Mouse (Mus musculus): ENCODE data around the gene Ormdl3.
A peak's percentile ranks its signal among the peaks of the same experiment; 100 is the strongest.

The Ormdl3 gene

GRCm38 (mm10) chr11:98587684-98588546, 747 bp upstream of the Ormdl3 start:
- peak; percentile 37 for DNase-seq

DNA sequence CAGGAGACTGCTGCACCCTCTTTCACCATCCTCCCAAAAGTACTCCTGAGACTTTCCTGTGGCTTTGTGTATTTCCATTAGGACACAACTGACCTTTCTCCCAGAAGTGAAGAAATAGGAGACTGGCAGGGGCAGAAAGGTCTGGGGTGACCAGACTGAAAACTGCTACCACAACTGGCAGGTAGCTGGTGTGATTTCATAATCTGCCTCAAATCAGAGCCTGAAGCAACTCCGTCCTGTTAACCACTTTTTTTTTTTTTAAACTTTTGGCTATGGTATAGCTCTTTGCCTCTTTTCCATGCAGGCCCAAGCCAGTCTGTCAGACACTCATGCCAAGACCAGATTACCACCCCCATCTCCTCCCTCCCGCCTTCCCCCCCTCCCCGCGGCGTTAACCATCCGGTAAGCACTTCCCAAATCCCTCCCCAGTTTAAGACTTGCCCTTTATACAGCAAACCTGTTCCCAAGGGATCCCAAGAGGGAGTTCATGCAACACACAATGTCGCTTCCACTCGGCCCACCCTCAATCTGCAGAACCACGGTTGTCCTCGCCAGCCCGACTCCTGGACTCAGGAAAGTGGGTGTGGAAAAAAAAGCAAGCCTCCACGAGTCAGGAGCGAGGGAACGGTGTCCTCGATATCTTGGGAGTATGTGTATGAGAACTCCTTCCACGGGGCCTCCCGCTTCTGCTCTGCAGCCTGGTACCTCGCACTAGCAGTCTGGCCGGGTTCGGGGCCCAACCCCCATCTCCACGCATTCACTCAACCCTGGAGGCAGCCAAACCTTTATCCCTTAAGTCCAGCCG, 879 bp downstream of the Ormdl3 start:
- DNase-seq = no peak

- no peak for DNase-seq
These were observed 2.5 kb downstream of the Ormdl3 start for GRCm38 (mm10) chr11:98584629-98585177.

GRCm38 (mm10) chr11:98584146-98584545, 3.0 kb downstream of the Ormdl3 start:
- DNase-seq = no peak

DNA sequence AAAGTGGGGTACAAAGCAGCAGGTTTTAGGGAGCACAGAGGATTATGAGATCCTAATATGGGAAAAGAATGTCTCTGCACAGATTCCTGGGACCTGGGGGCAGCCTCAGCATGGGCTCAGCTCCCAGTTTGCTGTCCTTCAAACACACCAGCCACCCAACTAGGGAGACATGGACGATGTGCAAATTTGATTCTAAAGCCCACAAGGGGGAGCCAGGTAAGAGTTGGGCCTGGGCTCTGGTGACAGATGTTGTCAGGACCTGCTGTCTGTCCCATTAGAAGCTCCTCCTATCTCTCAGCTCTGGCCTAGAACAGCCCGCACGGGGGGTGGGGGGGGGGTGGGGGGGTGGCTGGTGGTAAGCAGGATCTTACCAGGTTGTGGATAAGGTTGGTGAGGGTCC, 3.6 kb downstream of the Ormdl3 start:
- no peak for DNase-seq

DNA sequence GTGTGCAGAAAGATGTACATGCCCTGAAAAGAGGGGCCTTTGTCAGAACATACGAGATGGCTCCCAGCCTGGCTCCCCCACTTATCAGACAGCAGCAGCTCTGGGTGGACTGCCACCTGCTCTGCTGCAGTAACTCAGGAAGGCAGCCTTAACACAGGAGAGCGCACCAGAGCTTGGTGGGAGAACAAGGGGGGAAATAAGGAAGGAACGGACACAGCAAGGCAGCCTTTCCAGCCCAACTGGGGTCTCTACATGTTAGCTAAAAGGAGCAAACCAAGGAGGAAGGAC, 4.0 kb downstream of the Ormdl3 start:
- DNase-seq = no peak

- DNase-seq = no peak
These were observed 4.5 kb downstream of the Ormdl3 start for GRCm38 (mm10) chr11:98582551-98583264.

DNA sequence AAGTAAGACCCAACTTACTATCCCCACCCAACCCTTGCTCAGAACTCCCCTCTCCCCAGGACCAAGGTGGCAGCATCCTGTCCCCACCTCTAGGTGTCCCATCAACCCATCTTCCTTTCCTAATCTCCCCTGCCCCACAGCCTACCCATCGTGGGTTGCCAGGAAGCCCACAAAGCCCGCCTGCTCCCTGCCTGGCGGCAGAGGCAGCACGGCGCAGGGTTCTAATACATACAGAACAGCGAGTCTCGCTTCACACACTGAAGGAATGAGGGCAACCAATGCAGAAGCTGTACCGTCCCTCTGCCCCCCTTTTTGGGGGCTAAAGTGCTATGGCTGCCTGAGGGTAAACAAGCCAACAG, 5.2 kb downstream of the Ormdl3 start:
- no peak for DNase-seq

GRCm38 (mm10) chr11:98581286-98582029, 5.7 kb downstream of the Ormdl3 start:
- DNase-seq = no peak

GRCm38 (mm10) chr11:98580301-98581121, 6.7 kb downstream of the Ormdl3 start:
- no peak for DNase-seq

- DNase-seq = no peak
These were observed 9.4 kb downstream of the Ormdl3 start for GRCm38 (mm10) chr11:98577776-98578175.

GRCm38 (mm10) chr11:98569461-98569860, 17.7 kb downstream of the Ormdl3 start:
- no peak for DNase-seq

GRCm38 (mm10) chr11:98568326-98568725, 18.8 kb downstream of the Ormdl3 start:
- DNase-seq = no peak

- no peak for DNase-seq
These were observed 23.2 kb downstream of the Ormdl3 start for GRCm38 (mm10) chr11:98563921-98564414.

GRCm38 (mm10) chr11:98563025-98563424, 24.1 kb downstream of the Ormdl3 start:
- no peak for DNase-seq

GRCm38 (mm10) chr11:98560942-98561341, 26.2 kb downstream of the Ormdl3 start:
- DNase-seq = no peak

DNA sequence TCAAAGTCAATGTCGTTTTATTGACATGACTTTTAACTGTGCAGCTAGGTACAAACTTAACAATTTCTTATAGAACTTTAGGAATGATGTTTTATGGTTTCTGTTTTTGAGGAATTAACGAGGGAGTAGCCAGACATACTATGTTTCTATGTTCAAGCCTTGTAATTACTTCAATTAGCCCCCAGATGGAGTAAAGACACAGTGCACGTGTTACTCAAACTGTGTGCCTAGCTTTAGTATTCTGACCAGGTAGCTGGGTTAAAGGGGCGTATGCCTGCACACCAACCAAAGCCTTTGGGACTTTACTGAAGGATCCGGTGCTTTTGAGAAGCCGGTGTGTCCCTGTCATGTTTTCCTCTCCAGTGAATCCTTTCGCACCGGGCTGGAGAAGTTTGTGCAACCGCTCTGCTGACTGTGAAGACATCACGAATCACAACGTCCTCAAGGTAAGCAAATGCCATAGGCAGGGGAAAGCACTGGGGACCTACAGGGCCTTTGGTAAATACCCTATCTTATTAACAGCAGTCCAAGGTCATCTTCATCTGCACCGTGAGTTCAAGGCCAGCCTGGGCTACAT, 32.0 kb downstream of the Ormdl3 start:
- no peak for DNase-seq

DNA sequence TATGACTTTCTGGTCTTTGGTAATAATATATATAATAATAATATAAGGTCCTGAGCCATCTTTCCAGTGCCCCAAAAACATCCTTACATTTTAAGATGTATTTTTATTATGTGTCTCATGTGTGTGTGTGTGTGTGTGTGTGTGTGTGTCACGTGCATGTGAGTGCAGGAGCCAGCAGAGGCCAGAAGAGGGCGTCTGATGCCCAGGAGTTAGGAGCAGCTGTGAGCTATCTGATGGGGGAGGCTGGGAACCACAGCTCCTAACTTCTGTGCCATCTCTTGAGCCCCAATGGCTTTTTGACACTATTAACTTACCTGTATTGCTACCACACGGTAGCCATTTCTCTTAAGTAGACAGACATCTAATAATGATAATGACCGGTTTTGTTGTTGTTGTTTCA, 33.2 kb downstream of the Ormdl3 start:
- no peak for DNase-seq

DNA sequence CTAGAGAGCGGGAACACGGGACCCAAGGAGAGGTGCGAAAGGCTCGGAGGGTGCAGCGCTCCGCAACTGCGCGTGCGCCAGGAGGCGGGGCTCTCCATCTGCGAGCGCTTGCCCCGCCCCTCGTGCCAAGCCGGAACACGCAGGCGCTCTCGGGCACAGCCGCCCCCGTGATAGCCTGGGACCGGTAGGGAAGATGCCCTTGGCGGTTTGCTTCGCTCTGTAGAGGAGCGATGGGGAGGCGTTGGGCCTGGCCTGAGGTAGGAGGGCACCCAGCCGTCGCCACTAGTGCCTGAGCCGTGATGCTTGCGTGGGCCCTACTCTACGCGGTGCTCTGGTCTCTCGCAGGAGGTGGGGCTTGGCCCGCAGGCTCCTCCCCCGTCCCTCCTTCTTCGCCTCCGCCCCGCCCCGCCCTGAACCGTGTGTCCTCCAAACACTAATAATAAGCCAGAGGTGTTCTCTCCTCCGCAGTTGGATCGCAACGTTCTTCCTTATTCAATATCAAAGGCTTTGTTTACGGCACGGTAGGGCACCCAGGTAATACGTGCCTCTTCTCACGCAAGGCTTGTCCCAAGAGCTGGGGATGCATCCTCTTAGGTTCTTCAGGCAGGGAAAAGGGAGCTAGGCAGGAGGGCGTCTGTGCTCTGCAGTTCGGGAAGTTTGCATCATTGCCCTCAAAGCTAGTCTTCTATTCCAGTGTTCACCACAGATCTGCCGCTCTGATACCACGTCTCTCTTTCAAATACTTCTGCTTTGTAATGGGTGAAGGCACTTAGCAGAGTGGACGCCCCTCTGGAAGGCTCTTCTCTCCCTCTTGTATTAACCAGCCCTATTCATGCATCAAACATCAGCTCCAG, 36.0 kb downstream of the Ormdl3 start, which contains the start of gene Zpbp2:
Gene Zpbp2 (plus strand): TSS at position 123 of the 854 bp plus-strand sequence.
- DNase-seq = peak; percentile 91
